Mouse (Mus musculus) hindbrain, embryonic 14.5 days (tissue): Measurements from ENCODE around the gene Gramd4. TPM values are rescaled to one million over a fixed set of nuclear protein-coding genes. Genes with fewer than 3 reads are reported as not detected.
A peak's percentile ranks its signal among the peaks of the same experiment; 100 is the strongest.

Source experiments
- ATAC-seq: fragments of 200-750 bp; cut with Nextera tagmentation; 2 replicates; pipeline ENCODE4 v1.8.0; 2017; ENCODE audit warnings: moderate number of reproducible peaks, mild to moderate bottlenecking, moderate TSS enrichment, moderate library complexity; ENCODE audit not compliant: low FRiP score
- DNase-seq: peaks from one replicate; pipeline ENCODE4 v3.0.0-alpha.2; 2015; ENCODE audit warnings: low spot score
- H3K27ac ChIP-seq: fragments of 300-500 bp; sonication (generic); 2 replicates; pipeline ENCODE4 v1.5.1; 2014; ENCODE audit warnings: mild to moderate bottlenecking, moderate library complexity
- H3K27me3 ChIP-seq: fragments of 300-500 bp; sonication (generic); 2 replicates; pipeline ENCODE4 v1.6.1; 2014; ENCODE audit warnings: mild to moderate bottlenecking, low read length, mixed read lengths; ENCODE audit not compliant: control insufficient read depth, insufficient read depth
- H3K36me3 ChIP-seq: fragments of 300-500 bp; sonication (generic); replicated peaks from 2 replicates; pipeline ENCODE4 v1.6.1; 2014; ENCODE audit not compliant: control insufficient read depth, insufficient read depth
- H3K4me1 ChIP-seq: fragments of 300-500 bp; sonication (generic); replicated peaks from 2 replicates; pipeline ENCODE4 v1.6.1; 2014; ENCODE audit warnings: antibody characterized with exemption, low read length, mixed read lengths; ENCODE audit not compliant: control insufficient read depth, insufficient read depth
- H3K4me2 ChIP-seq: fragments of 300-500 bp; sonication (generic); replicated peaks from 2 replicates; pipeline ENCODE4 v1.6.1; 2014; ENCODE audit warnings: mild to moderate bottlenecking, moderate library complexity
- H3K4me3 ChIP-seq: fragments of 300-500 bp; sonication (generic); replicated peaks from 2 replicates; pipeline ENCODE4 v1.5.1; 2014; ENCODE audit warnings: mild to moderate bottlenecking, low read length
- H3K9ac ChIP-seq: fragments of 300-500 bp; sonication (generic); 2 replicates; pipeline ENCODE4 v1.6.1; 2014
- H3K9me3 ChIP-seq: fragments of 300-500 bp; sonication (generic); 2 replicates; pipeline ENCODE4 v1.6.1; 2016; ENCODE audit warnings: low read length; ENCODE audit not compliant: control insufficient read depth
- WGBS: fragments of 180-500 bp; shearing (Covaris S2); extraction: QIAGEN DNeasy Blood & Tissue Kit; methylation state at CpG from one replicate; pipeline ENCODE4 v1.1.7; 2014; 5-methylcytosine and 5-hydroxymethylcytosine counted together
- polyA plus RNA-seq: library from polyadenylated mRNA; unstranded; fragments of >200 nt; fragmentation: Nextera tagmentation; extraction: Ambion mirVana; gene quantifications from 2 replicates; pipeline ENCODE4 v1.2.1, GENCODE M21; 2014

Gene Gramd4
- polyA plus RNA-seq, 1 experiment from 2014 or later: 24.9 TPM

GRCm38 (mm10) chr15:86082551-86082961 is 25.1 kb downstream of the Gramd4 start:
- 74% methylated on average over 11 of the region's 11 CpGs for WGBS
- ATAC-seq (no peak), DNase-seq (no peak)
- Histone ChIP-seq H3K4me3 (no peak overlapping the region), H3K36me3 (no peaks in the 10 kb centered on the region), H3K27ac (no peak overlapping the region), H3K27me3 (no peaks in the 10 kb centered on the region), H3K9me3 (no peaks in the 10 kb centered on the region), H3K9ac (no peak overlapping the region), H3K4me2 (no peak overlapping the region), H3K4me1 (peaks cover 60% of the 10 kb centered on the region)

DNA sequence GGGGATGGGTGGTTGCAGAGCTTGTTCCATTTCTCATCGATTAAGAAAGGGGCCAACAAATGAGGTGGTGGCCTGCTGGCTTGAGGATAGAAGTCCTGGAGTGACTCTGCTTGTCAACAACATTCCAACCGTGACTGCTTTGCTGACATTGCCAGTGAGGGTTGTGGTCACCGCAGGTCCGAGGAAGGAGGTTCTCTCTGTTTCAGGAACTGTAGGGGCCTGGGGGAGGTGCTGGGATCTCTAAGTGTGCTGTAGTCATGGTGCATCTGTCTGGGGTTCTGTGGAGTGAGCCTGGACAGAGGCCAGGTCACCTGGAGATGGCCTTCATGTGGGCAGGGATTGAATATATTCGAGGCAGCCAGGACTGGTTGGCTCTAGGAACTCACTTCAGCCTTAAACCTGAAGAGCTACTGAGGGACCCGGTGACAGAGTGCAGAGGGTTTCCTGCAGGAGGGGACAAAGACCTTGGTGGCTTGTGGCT is 25.8 kb downstream of the Gramd4 start:
- H3K36me3 ChIP-seq: no peaks in the 10 kb centered on the region
- H3K9me3 ChIP-seq: no peaks in the 10 kb centered on the region
- H3K4me1 ChIP-seq: peaks cover 68% of the 10 kb centered on the region
- no peak for ATAC-seq
- 40% methylated on average over 6 of the region's 6 CpGs for WGBS
- no peak overlapping the region for H3K9ac ChIP-seq
- no peak overlapping the region for H3K4me2 ChIP-seq
- no peaks in the 10 kb centered on the region for H3K27me3 ChIP-seq
- no peak for DNase-seq
- no peak overlapping the region for H3K4me3 ChIP-seq
- H3K27ac ChIP-seq: no peak overlapping the region

- Histone ChIP-seq H3K4me1 (peaks cover 86% of the 10 kb centered on the region), H3K36me3 (no peaks in the 10 kb centered on the region), H3K4me2 (peak overlapping the region; percentile 18; the same call in 1 of the 2 replicates), H3K27ac (peak overlapping the region; percentile 66), H3K4me3 (no peak overlapping the region), H3K9ac (peak overlapping the region; percentile 32; the same call in 1 of the 2 replicates), H3K9me3 (no peaks in the 10 kb centered on the region), H3K27me3 (no peaks in the 10 kb centered on the region)
- WGBS: 23% methylated on average over 17 of the region's 17 CpGs
- peak; percentile 62 for DNase-seq
- peak; percentile 12; the same call in 1 of the 2 replicates for ATAC-seq
Observed at GRCm38 (mm10) chr15:86085301-86086225, 28.1 kb downstream of the Gramd4 start.

GRCm38 (mm10) chr15:86086291-86086706 is 28.8 kb downstream of the Gramd4 start:
- 24% methylated on average over 8 of the region's 8 CpGs for WGBS

DNA sequence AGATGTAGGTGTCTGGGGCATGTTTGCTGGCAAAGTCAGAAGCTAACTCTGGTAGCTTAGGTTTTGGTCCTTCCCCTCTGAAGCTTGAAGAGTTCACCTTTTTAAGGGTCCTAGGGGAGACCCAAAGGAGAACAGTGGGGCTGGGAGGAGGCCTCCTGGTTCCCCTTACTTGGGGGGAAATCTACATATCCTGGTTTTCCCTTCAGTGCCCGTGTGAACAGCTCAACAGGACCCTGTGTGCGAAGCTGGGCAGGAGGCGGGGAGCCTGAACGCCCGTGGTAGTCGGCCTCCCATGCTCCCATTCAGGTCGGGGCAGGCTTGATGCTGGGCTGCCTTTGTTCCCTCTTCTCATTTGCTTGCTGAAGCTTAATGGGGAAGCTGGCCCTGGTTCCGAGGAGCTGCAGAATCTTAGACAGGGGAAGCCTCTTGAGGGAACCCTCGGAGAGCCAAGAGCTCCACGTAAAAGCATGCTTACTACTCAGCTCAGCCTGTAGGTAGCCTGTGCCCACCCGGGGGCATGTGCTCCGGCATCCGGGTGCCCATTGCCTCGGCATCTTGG is 30.2 kb downstream of the Gramd4 start:
- peak overlapping the region; percentile 32; the same call in 1 of the 2 replicates for H3K9ac ChIP-seq
- ATAC-seq: peak; percentile 39; the same call in 1 of the 2 replicates
- no peaks in the 10 kb centered on the region for H3K9me3 ChIP-seq
- no peak overlapping the region for H3K4me2 ChIP-seq
- H3K27me3 ChIP-seq: no peaks in the 10 kb centered on the region
- no peak overlapping the region for H3K4me3 ChIP-seq
- 16% methylated on average over 14 of the region's 14 CpGs for WGBS
- peaks cover 78% of the 10 kb centered on the region for H3K4me1 ChIP-seq
- peak overlapping the region; percentile 66 for H3K27ac ChIP-seq
- H3K36me3 ChIP-seq: peaks cover 11% of the 10 kb centered on the region
- DNase-seq: no peak

More at GRCm38 (mm10) chr15:86086291-86086706, 28.8 kb downstream of the Gramd4 start:
- peaks cover 87% of the 10 kb centered on the region for H3K4me1 ChIP-seq
- no peak overlapping the region for H3K4me3 ChIP-seq
- H3K27me3 ChIP-seq: no peaks in the 10 kb centered on the region
- ATAC-seq: peak; percentile 44; the same call in 1 of the 2 replicates
- peak; percentile 53 for DNase-seq
- H3K9me3 ChIP-seq: no peaks in the 10 kb centered on the region
- no peaks in the 10 kb centered on the region for H3K36me3 ChIP-seq
- H3K27ac ChIP-seq: peak overlapping the region; percentile 66
- H3K9ac ChIP-seq: peak overlapping the region; percentile 32; the same call in 1 of the 2 replicates
- no peak overlapping the region for H3K4me2 ChIP-seq

- WGBS: 82% methylated on average over 11 of the region's 11 CpGs
- Histone ChIP-seq H3K9ac (no peak overlapping the region; the same call in 1 of the 2 replicates), H3K27me3 (no peaks in the 10 kb centered on the region), H3K9me3 (no peaks in the 10 kb centered on the region), H3K4me2 (no peak overlapping the region), H3K27ac (peak overlapping the region; percentile 66), H3K36me3 (peaks cover 17% of the 10 kb centered on the region), H3K4me3 (no peak overlapping the region), H3K4me1 (peaks cover 71% of the 10 kb centered on the region)
- ATAC-seq (no peak), DNase-seq (no peak)
Observed at GRCm38 (mm10) chr15:86088266-86088790, 30.8 kb downstream of the Gramd4 start.

GRCm38 (mm10) chr15:86089091-86089744 is 31.7 kb downstream of the Gramd4 start:
- WGBS: 80% methylated on average over 13 of the region's 13 CpGs
- DNase-seq (no peak), ATAC-seq (no peak)
- Histone ChIP-seq H3K9ac (no peak overlapping the region), H3K4me1 (peaks cover 64% of the 10 kb centered on the region), H3K27ac (peak overlapping the region; percentile 20; the same call in 1 of the 2 replicates), H3K36me3 (peaks cover 18% of the 10 kb centered on the region), H3K27me3 (no peaks in the 10 kb centered on the region), H3K4me2 (no peak overlapping the region), H3K9me3 (no peaks in the 10 kb centered on the region), H3K4me3 (no peak overlapping the region)

DNA sequence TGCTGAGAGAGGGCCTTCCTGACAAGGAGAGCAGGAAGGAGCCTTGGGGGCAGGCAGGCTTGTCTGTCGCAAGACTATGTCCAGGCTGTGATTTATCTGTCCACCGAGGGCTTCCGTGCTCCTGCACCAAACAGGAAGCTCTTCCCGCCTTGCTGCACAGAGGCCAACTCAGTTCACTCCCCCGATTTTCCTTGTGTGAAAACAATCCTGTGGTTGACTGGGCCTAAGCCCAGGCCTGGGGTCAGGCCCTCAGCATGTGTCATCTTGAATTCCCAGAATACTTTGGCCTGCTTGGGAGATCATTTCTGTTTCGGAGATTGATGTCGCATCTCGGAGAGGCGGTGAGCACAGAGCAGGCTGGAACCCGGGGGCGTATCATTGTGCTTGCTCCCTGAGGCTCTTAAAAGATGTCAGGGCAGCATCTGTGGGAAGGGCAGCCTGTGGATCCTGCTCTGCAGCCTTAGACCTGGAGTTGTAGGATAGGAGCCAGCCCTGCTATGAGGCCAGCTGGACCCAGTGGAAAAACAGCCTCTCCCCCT is 32.6 kb downstream of the Gramd4 start:
- Histone ChIP-seq H3K27ac (peak overlapping the region; percentile 20; the same call in 1 of the 2 replicates), H3K27me3 (no peaks in the 10 kb centered on the region), H3K9ac (no peak overlapping the region), H3K4me1 (peaks cover 57% of the 10 kb centered on the region), H3K4me2 (no peak overlapping the region), H3K36me3 (peaks cover 18% of the 10 kb centered on the region), H3K4me3 (no peak overlapping the region), H3K9me3 (no peaks in the 10 kb centered on the region)
- WGBS: 38% methylated on average over 11 of the region's 11 CpGs
- DNase-seq: no peak
- no peak for ATAC-seq
